Mouse (Mus musculus) hindbrain, embryonic 16.5 days (tissue): Measurements from ENCODE around the gene Gm2431. TPM values are rescaled to one million over a fixed set of nuclear protein-coding genes. Genes with fewer than 3 reads are reported as not detected.
"Not testable (repeated sequence)": the region's sequence is repeated elsewhere in the genome, so short reads cannot be mapped to it uniquely, and the experiment has no call there.

Source experiments
- ATAC-seq: fragments of 200-750 bp; cut with Nextera tagmentation; 2 replicates; pipeline ENCODE4 v1.8.0; 2017; ENCODE audit warnings: moderate TSS enrichment, moderate library complexity
- H3K27ac ChIP-seq: fragments of 300-500 bp; sonication (generic); 2 replicates; pipeline ENCODE4 v1.5.1; 2014; ENCODE audit warnings: low read depth, mild to moderate bottlenecking, control low read depth, low read length, moderate library complexity
- H3K27me3 ChIP-seq: fragments of 300-500 bp; sonication (generic); replicated peaks from 2 replicates; pipeline ENCODE4 v1.6.1; 2014; ENCODE audit warnings: low read length; ENCODE audit not compliant: control insufficient read depth, insufficient read depth
- H3K36me3 ChIP-seq: fragments of 300-500 bp; sonication (generic); 2 replicates; pipeline ENCODE4 v1.6.1; 2014; ENCODE audit warnings: mild to moderate bottlenecking, low read length, moderate library complexity, mixed read lengths; ENCODE audit not compliant: control insufficient read depth, insufficient read depth
- H3K4me1 ChIP-seq: fragments of 300-500 bp; sonication (generic); 2 replicates; pipeline ENCODE4 v1.6.1; 2014; ENCODE audit warnings: low read depth, low read length; ENCODE audit not compliant: control insufficient read depth, insufficient read depth
- H3K4me2 ChIP-seq: fragments of 300-500 bp; sonication (generic); 2 replicates; pipeline ENCODE4 v1.6.1; 2014; ENCODE audit warnings: mild to moderate bottlenecking, low read length, control low read depth, moderate library complexity
- H3K4me3 ChIP-seq: fragments of 300-500 bp; sonication (generic); 2 replicates; pipeline ENCODE4 v1.5.1; 2014; ENCODE audit warnings: mild to moderate bottlenecking, low read length, control low read depth, moderate library complexity
- H3K9ac ChIP-seq: fragments of 300-500 bp; sonication (generic); 2 replicates; pipeline ENCODE4 v1.6.1; 2014; ENCODE audit warnings: low read depth, mild to moderate bottlenecking, control low read depth, low read length, moderate library complexity
- H3K9me3 ChIP-seq: fragments of 300-500 bp; sonication (generic); 2 replicates; pipeline ENCODE4 v1.6.1; 2014; ENCODE audit warnings: mild to moderate bottlenecking, low read length, moderate library complexity; ENCODE audit not compliant: control insufficient read depth
- WGBS: fragments of 180-500 bp; shearing (Covaris S2); extraction: QIAGEN DNeasy Blood & Tissue Kit; methylation state at CpG from one replicate; pipeline ENCODE4 v1.1.7; 2014; 5-methylcytosine and 5-hydroxymethylcytosine counted together
- polyA plus RNA-seq: library from polyadenylated mRNA; unstranded; fragments of >200 nt; fragmentation: Nextera tagmentation; extraction: Ambion mirVana; gene quantifications from 2 replicates; pipeline ENCODE4 v1.2.1, GENCODE M21; 2015

The Gm2431 gene
- polyA plus RNA-seq, 1 experiment from 2014 or later, result not detected

- WGBS, result 22% methylated on average over 1 of the region's 1 CpGs
- Histone ChIP-seq H3K9ac (no peak overlapping the region), H3K4me1 (no peaks in the 10 kb centered on the region), H3K9me3 (0 out of 2 replicates have a peak, but pooled peaks cover 6% of the 10 kb centered on the region), H3K4me2 (no peak overlapping the region), H3K27me3 (no peaks in the 10 kb centered on the region), H3K27ac (no peak overlapping the region), H3K4me3 (no peak overlapping the region), H3K36me3 (no peaks in the 10 kb centered on the region)
- no peak for ATAC-seq
Observed at GRCm38 (mm10) chr7:142231540-142231939, 26.6 kb downstream of the Gm2431 start.

- not testable (repeated sequence) for H3K9me3 ChIP-seq, H3K36me3 ChIP-seq, H3K4me2 ChIP-seq, H3K4me3 ChIP-seq, H3K27me3 ChIP-seq, H3K27ac ChIP-seq, H3K9ac ChIP-seq, ATAC-seq, H3K4me1 ChIP-seq
- WGBS, result 57% methylated on average over 3 of the region's 3 CpGs
Observed at GRCm38 (mm10) chr7:142229871-142230270, 28.3 kb downstream of the Gm2431 start, which contains the start of gene Krtap5-5. TSS of gene Krtap5-5 (minus strand) at chr7:142229971.

DNA sequence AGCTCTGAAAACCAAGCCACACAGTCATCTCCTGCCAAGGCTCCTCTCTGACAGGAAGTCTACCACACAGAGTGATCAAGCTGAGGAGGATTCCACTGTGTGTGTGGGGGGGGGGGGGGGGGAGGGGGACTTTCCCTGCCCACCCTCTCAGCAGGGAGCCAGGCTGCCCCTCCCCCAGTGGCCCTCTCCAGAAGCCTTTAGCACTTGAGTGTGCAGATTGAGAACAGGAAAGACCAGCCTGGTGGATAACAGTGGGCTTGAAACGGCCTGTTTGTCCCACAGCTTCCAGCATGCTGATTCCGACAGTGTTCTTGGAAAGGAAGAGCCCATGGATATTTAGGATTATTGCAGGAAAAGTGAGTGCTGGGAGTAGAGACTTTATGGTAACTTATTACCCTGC, 33.6 kb downstream of the Gm2431 start:
- no peaks in the 10 kb centered on the region for H3K9me3 ChIP-seq
- WGBS, result 48% methylated on average over 2 of the region's 2 CpGs
- H3K4me2 ChIP-seq, result no peak overlapping the region
- no peaks in the 10 kb centered on the region for H3K4me1 ChIP-seq
- no peak overlapping the region for H3K4me3 ChIP-seq
- no peak for ATAC-seq
- no peaks in the 10 kb centered on the region for H3K27me3 ChIP-seq
- H3K27ac ChIP-seq, result no peak overlapping the region
- H3K36me3 ChIP-seq, result no peaks in the 10 kb centered on the region
- H3K9ac ChIP-seq, result no peak overlapping the region

DNA sequence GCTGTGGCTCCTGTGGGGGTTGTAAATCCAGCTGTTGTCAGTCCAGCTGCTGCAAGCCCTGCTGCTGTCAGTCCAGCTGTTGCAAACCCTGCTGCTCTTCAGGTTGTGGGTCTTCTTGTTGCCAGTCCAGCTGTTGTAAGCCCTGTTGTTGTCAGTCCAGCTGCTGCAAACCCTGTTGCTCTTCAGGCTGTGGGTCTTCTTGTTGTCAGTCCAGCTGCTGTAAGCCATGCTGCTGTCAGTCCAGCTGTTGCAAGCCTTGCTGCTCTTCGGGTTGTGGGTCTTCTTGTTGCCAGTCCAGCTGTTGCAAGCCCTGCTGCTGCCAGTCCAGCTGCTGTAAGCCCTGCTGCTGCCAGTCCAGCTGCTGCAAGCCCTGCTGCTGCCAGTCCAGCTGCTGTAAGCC, 46.0 kb downstream of the Gm2431 start:
- ATAC-seq, H3K36me3 ChIP-seq, H3K27me3 ChIP-seq, H3K4me3 ChIP-seq, H3K9ac ChIP-seq, H3K4me1 ChIP-seq, H3K27ac ChIP-seq, H3K9me3 ChIP-seq, H3K4me2 ChIP-seq: not testable (repeated sequence)
- 60% methylated on average over 1 of the region's 1 CpGs for WGBS

DNA sequence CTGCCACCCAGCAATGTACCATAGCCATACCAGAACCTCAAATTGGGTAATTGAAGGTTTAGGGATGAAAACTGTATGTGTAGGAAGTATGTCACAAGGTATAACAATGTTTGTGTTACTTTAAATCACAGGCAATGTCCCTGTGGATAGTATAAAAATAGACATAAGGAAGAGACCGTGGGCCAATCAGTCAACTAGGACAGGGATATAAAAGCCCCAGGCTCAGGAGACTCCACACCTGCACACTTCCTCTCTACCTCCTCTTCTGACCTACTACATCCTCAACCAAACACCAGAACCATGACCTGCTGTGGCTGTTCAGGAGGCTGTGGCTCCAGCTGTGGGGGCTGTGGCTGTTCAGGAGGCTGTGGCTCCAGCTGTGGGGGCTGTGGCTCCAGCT, 46.6 kb downstream of the Gm2431 start, which contains the start of gene Gm7579:
Gene Gm7579 (plus strand): TSS at position 301 of the 400 bp plus-strand sequence.
- ATAC-seq, result no peak
- H3K9ac ChIP-seq, result no peak within 1 kb of the TSS
- H3K27ac ChIP-seq, result no peak within 1 kb of the TSS
- no peak within 1 kb of the TSS for H3K4me2 ChIP-seq
- no peaks in the 10 kb centered on the region for H3K36me3 ChIP-seq
- H3K4me3 ChIP-seq, result no peak within 1 kb of the TSS
- 75% methylated on average over 1 of the region's 1 CpGs for WGBS
- H3K9me3 ChIP-seq, result no peaks in the 10 kb centered on the region
- no peaks in the 10 kb centered on the region for H3K27me3 ChIP-seq
- no peaks in the 10 kb centered on the region for H3K4me1 ChIP-seq

Other genes with a start within 250 kb of the Gm2431 start
- gene Mob2, start 197.3 kb downstream of the Gm2431 start, polyA plus RNA-seq, result 52.7 and 55.9 TPM in 2 replicates
- gene Dusp8, start 162.5 kb downstream of the Gm2431 start, polyA plus RNA-seq, result 109 and 117 TPM in 2 replicates
- gene Gm45618, start 137.6 kb downstream of the Gm2431 start, polyA plus RNA-seq, result 0.25 TPM in 2 replicates
- 0.24 TPM in 2 replicates for gene Gm39115, start 122.3 kb downstream of the Gm2431 start, polyA plus RNA-seq
- not detected in 2 replicates for gene Gm45337, start 113.7 kb downstream of the Gm2431 start, polyA plus RNA-seq
- gene Gm29735, start 101.2 kb downstream of the Gm2431 start, polyA plus RNA-seq, result not detected in 2 replicates
- not detected in 2 replicates for gene Gm4553, start 92.6 kb downstream of the Gm2431 start, polyA plus RNA-seq
- not detected in 2 replicates for gene Krtap5-2, start 82.3 kb downstream of the Gm2431 start, polyA plus RNA-seq
- gene Gm10153, start 68.0 kb downstream of the Gm2431 start, polyA plus RNA-seq, result not detected in 2 replicates
- not detected in 2 replicates for gene Krtap5-3, start 57.0 kb downstream of the Gm2431 start, polyA plus RNA-seq
- not detected in 2 replicates for gene Gm7579, start 46.5 kb downstream of the Gm2431 start, polyA plus RNA-seq
- gene Krtap5-5, start 28.4 kb downstream of the Gm2431 start, polyA plus RNA-seq, result not detected in 2 replicates
- not detected in 2 replicates for gene Gm40460, start 17.3 kb downstream of the Gm2431 start, polyA plus RNA-seq
- gene Gm4559, start 16.0 kb upstream of the Gm2431 start, polyA plus RNA-seq, result not detected in 2 replicates
- not detected in 2 replicates for gene Krtap5-1, start 38.8 kb upstream of the Gm2431 start, polyA plus RNA-seq
- gene Krtap5-4, start 45.2 kb upstream of the Gm2431 start, polyA plus RNA-seq, result not detected in 2 replicates
- gene Ifitm10, start 115.4 kb upstream of the Gm2431 start, polyA plus RNA-seq, result 13.3 and 14.9 TPM in 2 replicates
- 6.4 TPM in 1 of 2 replicates, not detected in the other for gene Gm49369, start 124.3 kb upstream of the Gm2431 start, polyA plus RNA-seq
- 356 and 378 TPM in 2 replicates for gene Ctsd, start 129.7 kb upstream of the Gm2431 start, polyA plus RNA-seq
- gene Syt8, start 176.5 kb upstream of the Gm2431 start, polyA plus RNA-seq, result not detected in 2 replicates
- gene Tnni2, start 183.5 kb upstream of the Gm2431 start, polyA plus RNA-seq, result 2.0 and 22.5 TPM in 2 replicates
- 5.5 and 6.0 TPM in 2 replicates for gene Lsp1, start 202.5 kb upstream of the Gm2431 start, polyA plus RNA-seq
- 3.1 and 25.7 TPM in 2 replicates for gene Tnnt3, start 240.5 kb upstream of the Gm2431 start, polyA plus RNA-seq